Mouse (Mus musculus) midbrain, postnatal 0 days (tissue): ENCODE results near the gene Mrpl27. TPM values are rescaled to one million over a fixed set of nuclear protein-coding genes. Genes with fewer than 3 reads are reported as not detected.

Source experiments
- ATAC-seq: fragments of 200-750 bp; cut with Nextera tagmentation; 2 replicates; pipeline ENCODE4 v1.8.0; 2017; ENCODE audit warnings: moderate number of reproducible peaks, mild to moderate bottlenecking, moderate TSS enrichment, moderate library complexity; ENCODE audit not compliant: low FRiP score
- DNase-seq: peaks from one replicate; pipeline ENCODE4 v3.0.0-alpha.2; 2015; ENCODE audit warnings: low spot score
- H3K27ac ChIP-seq: fragments of 300-500 bp; sonication (generic); 2 replicates; pipeline ENCODE4 v1.5.1; 2014; ENCODE audit warnings: low read depth, mild to moderate bottlenecking, low read length, mixed read lengths
- H3K27me3 ChIP-seq: fragments of 300-500 bp; sonication (generic); 2 replicates; pipeline ENCODE4 v1.6.1; 2014; ENCODE audit warnings: low read length, control low read depth, mixed read lengths; ENCODE audit not compliant: insufficient read depth
- H3K36me3 ChIP-seq: fragments of 300-500 bp; sonication (generic); 2 replicates; pipeline ENCODE4 v1.6.1; 2014; ENCODE audit warnings: low read length, control low read depth, mixed read lengths; ENCODE audit not compliant: insufficient read depth
- H3K4me1 ChIP-seq: fragments of 300-500 bp; sonication (generic); 2 replicates; pipeline ENCODE4 v1.6.1; 2014; ENCODE audit warnings: mild to moderate bottlenecking, control low read depth, antibody characterized with exemption, low read length, mixed read lengths; ENCODE audit not compliant: insufficient read depth
- H3K4me2 ChIP-seq: fragments of 300-500 bp; sonication (generic); 2 replicates; pipeline ENCODE4 v1.6.1; 2014; ENCODE audit warnings: low read depth, mild to moderate bottlenecking, low read length, mixed read lengths; ENCODE audit not compliant: poor library complexity, severe bottlenecking
- H3K4me3 ChIP-seq: fragments of 300-500 bp; sonication (generic); 2 replicates; pipeline ENCODE4 v1.5.1; 2014; ENCODE audit warnings: low read depth, mild to moderate bottlenecking, low read length, moderate library complexity
- H3K9ac ChIP-seq: fragments of 300-500 bp; sonication (generic); replicated peaks from 2 replicates; pipeline ENCODE4 v1.6.1; 2014; ENCODE audit warnings: mild to moderate bottlenecking, low read length, moderate library complexity, mixed read lengths; ENCODE audit not compliant: poor library complexity, severe bottlenecking
- H3K9me3 ChIP-seq: fragments of 300-500 bp; sonication (generic); 2 replicates; pipeline ENCODE4 v1.6.1; 2016; ENCODE audit warnings: low read length, control low read depth
- CTCF ChIP-seq: IDR thresholded peaks from 2 replicates; pipeline ENCODE4 v1.5.1; 2016; ENCODE audit warnings: antibody characterized with exemption, mild to moderate bottlenecking
- WGBS: fragments of 180-500 bp; shearing (Covaris S2); extraction: QIAGEN DNeasy Blood & Tissue Kit; methylation state at CpG from one replicate; pipeline ENCODE4 v1.1.7; 2014; 5-methylcytosine and 5-hydroxymethylcytosine counted together
- polyA plus RNA-seq: library from polyadenylated mRNA; unstranded; fragments of >200 nt; fragmentation: Nextera tagmentation; extraction: Ambion mirVana; gene quantifications from 2 replicates; pipeline ENCODE4 v1.2.1, GENCODE M21; 2015
- total RNA-seq: library from RNA; depleted of rRNA; stranded (reverse); fragments of >200 nt; gene quantifications from 2 replicates; pipeline ENCODE4 v1.2.3, GENCODE M21; 2014; rRNA removed

The Mrpl27 gene
- total and polyA plus RNA-seq, 2 experiments from 2014 or later: 49.5 to 169 TPM

GRCm38 (mm10) chr11:94704020-94704419 lies 50.5 kb downstream of the Mrpl27 start:
- no peak overlapping the region for H3K9ac ChIP-seq
- H3K4me2 ChIP-seq: no peak overlapping the region
- no peak for ATAC-seq
- H3K27ac ChIP-seq: no peak overlapping the region
- peak; percentile 67 for DNase-seq
- WGBS: 30% methylated on average over 7 of the region's 7 CpGs
- no peak overlapping the region for H3K4me3 ChIP-seq
- H3K36me3 ChIP-seq: no peaks in the 10 kb centered on the region
- H3K4me1 ChIP-seq: no peaks in the 10 kb centered on the region
- no peak; the same call in 1 of the 2 replicates for TF ChIP-seq CTCF
- no peaks in the 10 kb centered on the region for H3K9me3 ChIP-seq
- no peaks in the 10 kb centered on the region for H3K27me3 ChIP-seq

- Histone ChIP-seq H3K4me3 (no peak within 1 kb of the TSS), H3K9me3 (no peaks in the 10 kb centered on the region), H3K27ac (no peak within 1 kb of the TSS), H3K4me1 (no peaks in the 10 kb centered on the region), H3K36me3 (no peaks in the 10 kb centered on the region), H3K27me3 (no peaks in the 10 kb centered on the region), H3K9ac (no peak within 1 kb of the TSS), H3K4me2 (no peak within 1 kb of the TSS)
- DNase-seq (peak; percentile 77), ATAC-seq (no peak)
- 55% methylated on average over 5 of the region's 5 CpGs for WGBS
- TF ChIP-seq CTCF: no peak
Measured at GRCm38 (mm10) chr11:94704472-94704871, 50.9 kb downstream of the Mrpl27 start, which contains the start of gene Gm11541. Gm11541 (minus strand) TSS chr11:94704499.

Other genes starting within 250 kb of the Mrpl27 start
- 94.6 and 131 TPM in 2 replicates for gene Cacna1g, start 179.6 kb upstream of the Mrpl27 start, total RNA-seq
- gene Cacna1g, start 179.6 kb upstream of the Mrpl27 start, polyA plus RNA-seq: 13.0 and 13.2 TPM in 2 replicates
- gene Spata20, start 167.6 kb upstream of the Mrpl27 start, total RNA-seq: 0.93 and 6.5 TPM in 2 replicates
- 1.2 and 1.3 TPM in 2 replicates for gene Spata20, start 167.6 kb upstream of the Mrpl27 start, polyA plus RNA-seq
- gene Epn3, start 153.8 kb upstream of the Mrpl27 start, total RNA-seq: 1.1 and 5.0 TPM in 2 replicates
- 0.92 and 1.4 TPM in 2 replicates for gene Epn3, start 153.8 kb upstream of the Mrpl27 start, polyA plus RNA-seq
- 3.2 and 4.4 TPM in 2 replicates for gene Mycbpap, start 132.0 kb upstream of the Mrpl27 start, total RNA-seq
- 1.2 and 2.0 TPM in 2 replicates for gene Mycbpap, start 132.0 kb upstream of the Mrpl27 start, polyA plus RNA-seq
- 12.6 and 19.5 TPM in 2 replicates for gene Rsad1, start 104.5 kb upstream of the Mrpl27 start, total RNA-seq
- 11.5 and 13.5 TPM in 2 replicates for gene Rsad1, start 104.5 kb upstream of the Mrpl27 start, polyA plus RNA-seq
- 0.11 TPM in 1 of 2 replicates, not detected in the other for gene Chad, start 88.7 kb upstream of the Mrpl27 start, total RNA-seq
- gene Chad, start 88.7 kb upstream of the Mrpl27 start, polyA plus RNA-seq: 0.85 and 0.87 TPM in 2 replicates
- gene Acsf2, start 51.9 kb upstream of the Mrpl27 start, total RNA-seq: 3.9 and 6.6 TPM in 2 replicates
- gene Acsf2, start 51.9 kb upstream of the Mrpl27 start, polyA plus RNA-seq: 1.7 and 1.9 TPM in 2 replicates
- 128 and 129 TPM in 2 replicates for gene Lrrc59, start 24.0 kb upstream of the Mrpl27 start, total RNA-seq
- 135 and 137 TPM in 2 replicates for gene Lrrc59, start 24.0 kb upstream of the Mrpl27 start, polyA plus RNA-seq
- 0.28 and 0.49 TPM in 2 replicates for gene Eme1, start 197 bp downstream of the Mrpl27 start, total RNA-seq
- gene Eme1, start 197 bp downstream of the Mrpl27 start, polyA plus RNA-seq: 0.75 and 0.82 TPM in 2 replicates
- gene Xylt2, start 23.7 kb downstream of the Mrpl27 start, total RNA-seq: 38.4 and 45.8 TPM in 2 replicates
- gene Xylt2, start 23.7 kb downstream of the Mrpl27 start, polyA plus RNA-seq: 10.2 and 12.5 TPM in 2 replicates
- gene Gm11541, start 50.7 kb downstream of the Mrpl27 start, total RNA-seq: 0.22 TPM in 1 of 2 replicates, not detected in the other
- not detected in 2 replicates for gene Gm11541, start 50.7 kb downstream of the Mrpl27 start, polyA plus RNA-seq
- gene Cdc34b, start 88.0 kb downstream of the Mrpl27 start, total RNA-seq: 1.1 TPM in 1 of 2 replicates, not detected in the other
- 0.14 TPM in 1 of 2 replicates, not detected in the other for gene Cdc34b, start 88.0 kb downstream of the Mrpl27 start, polyA plus RNA-seq
- gene Tmem92, start 128.9 kb downstream of the Mrpl27 start, total RNA-seq: not detected in 2 replicates
- gene Tmem92, start 128.9 kb downstream of the Mrpl27 start, polyA plus RNA-seq: not detected in 2 replicates